Mouse (Mus musculus) liver, embryonic 14.5 days (tissue): ENCODE measurements around the gene Cyb5d2.

Source experiments
- CTCF ChIP-seq: IDR thresholded peaks from 2 replicates; pipeline ENCODE4 v1.5.1; 2016; ENCODE audit warnings: antibody characterized with exemption, low read depth, control low read depth
- EP300 ChIP-seq: IDR thresholded peaks from 2 replicates; pipeline ENCODE4 v1.6.1; 2016; ENCODE audit warnings: antibody characterized with exemption, low read depth

DNA sequence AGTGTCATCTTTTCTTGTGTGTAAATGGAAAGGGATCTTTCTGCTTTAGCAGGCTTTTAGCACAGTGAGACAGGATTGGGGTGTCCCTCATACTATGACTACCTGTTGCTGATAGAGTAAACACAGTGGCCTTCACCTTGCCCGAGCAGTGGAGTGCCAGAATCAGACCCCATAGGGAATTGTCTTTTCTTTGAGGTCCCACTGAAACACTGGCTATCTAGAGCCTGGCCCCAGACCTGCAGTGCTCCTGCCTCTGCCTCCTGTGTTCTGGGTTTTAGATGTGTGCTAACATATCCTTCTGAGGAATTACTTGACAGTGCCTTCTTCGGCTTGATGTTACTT, 60.5 kb downstream of the Cyb5d2 start:
- TF ChIP-seq CTCF (no peak), EP300 (no peak)
